ENCODE assay signal across 9 mouse cellular contexts in the genomic region with DNA sequence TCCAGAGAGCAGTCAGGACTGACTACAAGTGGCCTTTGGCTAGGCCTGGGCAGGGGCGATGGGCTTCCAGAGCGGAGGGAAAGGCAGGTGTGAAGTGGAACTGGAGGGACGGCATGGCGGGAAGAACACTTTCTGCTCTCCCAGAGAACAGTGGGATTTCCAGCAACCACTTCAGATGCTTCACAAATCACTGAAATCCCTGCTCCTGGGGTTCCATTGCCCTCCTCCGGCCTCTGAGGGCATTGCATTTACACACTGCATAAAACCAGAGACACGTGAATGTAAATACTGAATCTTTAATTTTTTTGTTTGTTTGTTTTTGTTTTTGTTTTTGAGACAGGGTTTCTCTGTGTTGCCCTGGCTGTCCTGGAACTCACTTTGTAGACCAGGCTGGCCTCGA. TPM values are rescaled to one million over a fixed set of nuclear protein-coding genes. Genes with fewer than 3 reads are reported as not detected.
DNase-seq lines count a peak whose midpoint lies in the region; ATAC-seq and TF ChIP-seq lines count a peak whose summit lies in the region.
"Had no signal": no experiment of that assay in that cellular context is flagged by ENCODE, and none has a peak within 500 bp of the region (broad histone marks: within the 10 kb centered on the region; RNA-seq: fewer than 3 reads in every experiment).

No protein-coding gene starts in this region.

- no peak overlapping the region for H3K9ac ChIP-seq in forebrain, embryonic 14.5 days (ENCODE audit: low read length)
- no peak overlapping the region for H3K9ac ChIP-seq in forebrain, embryonic 15.5 days (replicated peaks)
- H3K9ac ChIP-seq in liver, postnatal 0 days (replicated peaks) = no peak overlapping the region

- ATAC-seq in forebrain, embryonic 14.5 days = no peak
- ATAC-seq in forebrain, embryonic 15.5 days (replicated peaks) = no peak
- ATAC-seq in liver, postnatal 0 days = no peak
- no peak for ATAC-seq in monocyte, adult 5-6 weeks (replicated peaks; ENCODE audit: insufficient number of reproducible peaks, low FRiP score, low TSS enrichment, poor library complexity, severe bottlenecking)

- no peaks in the 10 kb centered on the region for H3K27me3 ChIP-seq in forebrain, embryonic 14.5 days (replicated peaks; ENCODE audit: control insufficient read depth, insufficient read depth, low read length)
- H3K27me3 ChIP-seq in forebrain, embryonic 15.5 days = no peaks in the 10 kb centered on the region
- H3K27me3 ChIP-seq in liver, postnatal 0 days (ENCODE audit: insufficient read depth, low read length) = no peaks in the 10 kb centered on the region
- H3K27me3 ChIP-seq in small intestine, adult 2 months (ENCODE audit: control insufficient read depth, insufficient read depth, low read length) = no peaks in the 10 kb centered on the region

- TF ChIP-seq CTCF in liver, postnatal 0 days (IDR thresholded peaks at IDR 0.05; ENCODE audit: low read depth) = peak; percentile 62
- peak; percentile 51; the same call in 1 of the 2 replicates for TF ChIP-seq CTCF in small intestine, adult 2 months (IDR thresholded peaks at IDR 0.05; ENCODE audit: extremely low read depth, insufficient read length, insufficient replicate concordance, low read depth, low read length)

- no peaks in the 10 kb centered on the region for H3K9me3 ChIP-seq in forebrain, embryonic 14.5 days (replicated peaks; ENCODE audit: control insufficient read depth, low read length)
- H3K9me3 ChIP-seq in forebrain, embryonic 15.5 days = no peaks in the 10 kb centered on the region
- no peaks in the 10 kb centered on the region for H3K9me3 ChIP-seq in liver, postnatal 0 days (ENCODE audit: low read length)

- H3K4me1 ChIP-seq in forebrain, embryonic 14.5 days (ENCODE audit: control insufficient read depth, insufficient read depth, low read length) = no peaks in the 10 kb centered on the region
- no peaks in the 10 kb centered on the region for H3K4me1 ChIP-seq in forebrain, embryonic 15.5 days
- no peaks in the 10 kb centered on the region for H3K4me1 ChIP-seq in liver, postnatal 0 days (ENCODE audit: insufficient read depth)
- H3K4me1 ChIP-seq in small intestine, adult 2 months (ENCODE audit: control insufficient read depth, insufficient read depth, insufficient read length, low read length) = no peaks in the 10 kb centered on the region

- no peak for TF ChIP-seq POLR2A in small intestine, adult 2 months (IDR thresholded peaks at IDR 0.05; ENCODE audit: low read depth, low read length)

- 56% methylated on average over 7 of the region's 7 CpGs for WGBS in forebrain, embryonic 14.5 days
- WGBS in forebrain, embryonic 15.5 days = 62% methylated on average over 7 of the region's 7 CpGs
- 72% methylated on average over 7 of the region's 7 CpGs for WGBS in liver, postnatal 0 days (ENCODE audit: insufficient replicate concordance)
- 69% methylated on average over 7 of the region's 7 CpGs for WGBS in small intestine, adult 2 months

- DNase-seq in forebrain, embryonic 14.5 days (ENCODE audit: low spot score) = peak; percentile 42
- DNase-seq in liver, postnatal 0 days = no peak
- DNase-seq in liver = no peak
- DNase-seq in embryo, embryonic 11.5 days (ENCODE audit: low read depth, low spot score) = peak; percentile 23
- no peak for DNase-seq in gastrocnemius, postnatal 4 days (ENCODE audit: low spot score in 2 of 2)
- DNase-seq: adrenal gland, postnatal 25 days had no signal

- H3K4me3 ChIP-seq in forebrain, embryonic 14.5 days (ENCODE audit: low read depth, low read length) = no peak overlapping the region
- H3K4me3 ChIP-seq in forebrain, embryonic 15.5 days = no peak overlapping the region
- H3K4me3 ChIP-seq in liver, postnatal 0 days (ENCODE audit: low read depth, low read length) = no peak overlapping the region
- no peak overlapping the region for H3K4me3 ChIP-seq in small intestine, adult 2 months (ENCODE audit: low read depth, low read length)

- H3K36me3 ChIP-seq in forebrain, embryonic 14.5 days (ENCODE audit: control insufficient read depth, insufficient read depth, low read length) = no peaks in the 10 kb centered on the region
- H3K36me3 ChIP-seq in forebrain, embryonic 15.5 days = no peaks in the 10 kb centered on the region
- no peaks in the 10 kb centered on the region for H3K36me3 ChIP-seq in liver, postnatal 0 days (replicated peaks; ENCODE audit: insufficient read depth, low read length)
- H3K36me3 ChIP-seq in small intestine, adult 2 months (ENCODE audit: control insufficient read depth, insufficient read depth, low read length) = no peaks in the 10 kb centered on the region

- no peak overlapping the region for H3K27ac ChIP-seq in forebrain, embryonic 14.5 days (ENCODE audit: low read depth, low read length)
- H3K27ac ChIP-seq in forebrain, embryonic 15.5 days (replicated peaks) = no peak overlapping the region
- no peak overlapping the region for H3K27ac ChIP-seq in liver, postnatal 0 days (ENCODE audit: low read depth)
- no peak overlapping the region for H3K27ac ChIP-seq in small intestine, adult 2 months (ENCODE audit: insufficient read depth, low read depth, low read length)

- H3K4me2 ChIP-seq in forebrain, embryonic 14.5 days (ENCODE audit: low read length) = no peak overlapping the region
- no peak overlapping the region for H3K4me2 ChIP-seq in forebrain, embryonic 15.5 days (replicated peaks)
- H3K4me2 ChIP-seq in liver, postnatal 0 days (ENCODE audit: low read depth, low read length) = no peak overlapping the region

- TF ChIP-seq EP300 in liver, postnatal 0 days (IDR thresholded peaks at IDR 0.05; ENCODE audit: low read depth) = no peak

RNA-seq across cellular contexts. Expression of a gene that starts 9.0 kb away (rescaled TPM):
- 56.1 and 67.9 TPM in 2 replicates for polyA plus RNA-seq in forebrain, embryonic 14.5 days (2014; fragmentation: Nextera tagmentation; extraction: Ambion mirVana)
- 66.9 and 67.9 TPM in 2 replicates for polyA plus RNA-seq in forebrain, embryonic 15.5 days (2015; fragmentation: Nextera tagmentation; extraction: Ambion mirVana)
- 16.9 and 17.0 TPM in 2 replicates for polyA plus RNA-seq in liver, postnatal 0 days (2015; fragmentation: Nextera tagmentation; extraction: Ambion mirVana)
- 37.1 and 52.5 TPM in 2 replicates for polyA plus RNA-seq in small intestine, adult 2 months (2012; rRNA removed)
- 37.3 to 55.9 TPM (median 44.9 TPM) in 3 replicates for total RNA-seq in monocyte, adult 5-6 weeks (2017)
- total RNA-seq in gastrocnemius, postnatal 4 days (2021) = 10 to 100 TPM; 71.7 to 75.6 TPM

RNA-seq across cellular contexts. Expression of a gene that starts 39.5 kb away (rescaled TPM):
- 8.5 and 10.7 TPM in 2 replicates for polyA plus RNA-seq in forebrain, embryonic 14.5 days (2014; fragmentation: Nextera tagmentation; extraction: Ambion mirVana)
- polyA plus RNA-seq in forebrain, embryonic 15.5 days (2015; fragmentation: Nextera tagmentation; extraction: Ambion mirVana) = 10.6 and 14.3 TPM in 2 replicates
- 1.3 and 1.4 TPM in 2 replicates for polyA plus RNA-seq in liver, postnatal 0 days (2015; fragmentation: Nextera tagmentation; extraction: Ambion mirVana)
- 28.2 and 30.2 TPM in 2 replicates for polyA plus RNA-seq in small intestine, adult 2 months (2012; rRNA removed)
- total RNA-seq in monocyte, adult 5-6 weeks (2017) = 1.2 to 9.7 TPM (median 2.2 TPM) in 3 replicates
- 100 to 1,000 TPM; 116 to 137 TPM for total RNA-seq in gastrocnemius, postnatal 4 days (2021)

RNA-seq across cellular contexts. Expression of a gene that starts 50.8 kb away (rescaled TPM):
- polyA plus RNA-seq in forebrain, embryonic 14.5 days (2014; fragmentation: Nextera tagmentation; extraction: Ambion mirVana) = 204 and 233 TPM in 2 replicates
- 190 and 200 TPM in 2 replicates for polyA plus RNA-seq in forebrain, embryonic 15.5 days (2015; fragmentation: Nextera tagmentation; extraction: Ambion mirVana)
- 28.9 and 31.0 TPM in 2 replicates for polyA plus RNA-seq in liver, postnatal 0 days (2015; fragmentation: Nextera tagmentation; extraction: Ambion mirVana)
- 69.8 and 126 TPM in 2 replicates for polyA plus RNA-seq in small intestine, adult 2 months (2012; rRNA removed)
- total RNA-seq in monocyte, adult 5-6 weeks (2017) = 33.1 to 54.4 TPM (median 45.1 TPM) in 3 replicates
- 10 to 100 TPM; 58.8 to 59.1 TPM for total RNA-seq in gastrocnemius, postnatal 4 days (2021)

RNA-seq across cellular contexts. Expression of a gene that starts 54.1 kb away (rescaled TPM):
- 7.0 and 10.1 TPM in 2 replicates for polyA plus RNA-seq in forebrain, embryonic 14.5 days (2014; fragmentation: Nextera tagmentation; extraction: Ambion mirVana)
- polyA plus RNA-seq in forebrain, embryonic 15.5 days (2015; fragmentation: Nextera tagmentation; extraction: Ambion mirVana) = 11.1 and 13.3 TPM in 2 replicates
- polyA plus RNA-seq in liver, postnatal 0 days (2015; fragmentation: Nextera tagmentation; extraction: Ambion mirVana) = 38.5 and 42.5 TPM in 2 replicates
- 62.1 and 100 TPM in 2 replicates for polyA plus RNA-seq in small intestine, adult 2 months (2012; rRNA removed)
- 141 to 192 TPM (median 174 TPM) in 3 replicates for total RNA-seq in monocyte, adult 5-6 weeks (2017)
- total RNA-seq in gastrocnemius, postnatal 4 days (2021) = 100 to 1,000 TPM; 250 to 260 TPM

Comparison
In these comparisons a context has a peak if more than half of its experiments do, and no peak if none do; other contexts are left out.
1. DNase-seq: peak in forebrain, embryonic 14.5 days (single experiment) and embryo, embryonic 11.5 days (single experiment); none in liver, postnatal 0 days (single experiment), liver (single experiment) and gastrocnemius, postnatal 4 days (0 of 2).